In genomic region chr5:92506733-92507132, GRCm38 (mm10) we compare ENCODE assay signal across 8 mouse cellular contexts. TPM values are rescaled to one million over a fixed set of nuclear protein-coding genes. Genes with fewer than 3 reads are reported as not detected.
DNase-seq lines count a peak whose midpoint lies in the region; ATAC-seq lines count a peak whose summit lies in the region.

Gene Scarb2, minus strand, starts transcription at chr5:92506833.

- no peak for DNase-seq in heart, adult 18-20 months
- DNase-seq in heart, adult 9 months (ENCODE audit: low spot score in 2 of 2): no peak
- DNase-seq in adrenal gland, adult 8-10 months: no peak
- DNase-seq in gastrocnemius, postnatal 14 days: no peak
- DNase-seq in midbrain, embryonic 10.5 days (ENCODE audit: low spot score): no peak
- DNase-seq in cerebellum, postnatal 14 days: no peak
- DNase-seq in yolk sac, embryonic 10.5 days (ENCODE audit: low spot score): no peak

- peak within 1 kb of the TSS; percentile 97 for H3K4me3 ChIP-seq in intestine, embryonic 16.5 days (ENCODE audit: low read length)
- peak within 1 kb of the TSS; percentile 81 for H3K4me3 ChIP-seq in midbrain, embryonic 10.5 days

- peak within 1 kb of the TSS; percentile 75 for H3K4me2 ChIP-seq in intestine, embryonic 16.5 days (ENCODE audit: low read depth, low read length)

- H3K4me1 ChIP-seq in intestine, embryonic 16.5 days (ENCODE audit: control insufficient read depth, insufficient read depth, low read length): peaks cover 20% of the 10 kb centered on the region
- H3K4me1 ChIP-seq in midbrain, embryonic 10.5 days: peaks cover 29% of the 10 kb centered on the region

- H3K9ac ChIP-seq in intestine, embryonic 16.5 days (ENCODE audit: low read depth, low read length): peak within 1 kb of the TSS; percentile 50

- peak within 1 kb of the TSS; percentile 77 for H3K27ac ChIP-seq in intestine, embryonic 16.5 days (ENCODE audit: low read length)
- peak within 1 kb of the TSS; percentile 97 for H3K27ac ChIP-seq in midbrain, embryonic 10.5 days (replicated peaks)

- no peaks in the 10 kb centered on the region for H3K27me3 ChIP-seq in intestine, embryonic 16.5 days (replicated peaks; ENCODE audit: control insufficient read depth, insufficient read depth, low read length)
- no peaks in the 10 kb centered on the region for H3K27me3 ChIP-seq in midbrain, embryonic 10.5 days (ENCODE audit: low read depth, poor library complexity, severe bottlenecking)

- peaks cover 3% of the 10 kb centered on the region; the same call in 1 of the 2 replicates for H3K9me3 ChIP-seq in intestine, embryonic 16.5 days (ENCODE audit: control insufficient read depth, low read length)
- no peaks in the 10 kb centered on the region; the same call in 1 of the 2 replicates for H3K9me3 ChIP-seq in midbrain, embryonic 10.5 days (replicated peaks)

- intact Hi-C loops in gastrocnemius, postnatal 14 days (cut with DNase I; ENCODE audit: low total_unique reads): no loop called here

- H3K36me3 ChIP-seq in intestine, embryonic 16.5 days (ENCODE audit: control insufficient read depth, insufficient read depth, low read length): no peaks in the 10 kb centered on the region
- H3K36me3 ChIP-seq in midbrain, embryonic 10.5 days: no peaks in the 10 kb centered on the region

- no peak for ATAC-seq in intestine, embryonic 16.5 days

RNA-seq across cellular contexts. Expression of gene Scarb2, which starts in this region (rescaled TPM):
- total RNA-seq in heart, adult 18-20 months (2021): 10 to 100 TPM; 79.5 to 88.4 TPM
- 10 to 100 TPM; 66.0 to 88.0 (median 76.6) TPM for total RNA-seq in adrenal gland, adult 8-10 months (2022)
- 10 to 100 TPM; 71.7 to 79.2 TPM for total RNA-seq in gastrocnemius, postnatal 14 days (2021)
- 12.9 and 13.5 TPM in 2 replicates for polyA plus RNA-seq in intestine, embryonic 16.5 days (2015; fragmentation: Nextera tagmentation; extraction: Ambion mirVana)
- polyA plus RNA-seq in midbrain, embryonic 10.5 days (2016; fragmentation: Nextera tagmentation; extraction: Ambion mirVana): 9.3 and 11.8 TPM in 2 replicates
